ENCODE assay signal across 14 mouse cellular contexts in genomic region chr17:69105035-69105798, GRCm38 (mm10). TPM values are rescaled to one million over a fixed set of nuclear protein-coding genes. Genes with fewer than 3 reads are reported as not detected.
DNase-seq lines count a peak whose midpoint lies in the region; ATAC-seq and TF ChIP-seq lines count a peak whose summit lies in the region.
"Had no signal": no experiment of that assay in that cellular context is flagged by ENCODE, and none has a peak within 500 bp of the region (broad histone marks: within the 10 kb centered on the region; RNA-seq: fewer than 3 reads in every experiment).

No protein-coding gene starts in this region.

- no peak overlapping the region for H3K4me3 ChIP-seq in liver, adult 2 months (ENCODE audit: insufficient read depth, low read depth, low read length)
- no peak overlapping the region for H3K4me3 ChIP-seq in intestine, embryonic 14.5 days (ENCODE audit: low read depth, low read length)
- 0 out of 2 replicates have a peak overlapping the region, but pooled peaks have one; percentile 0 for H3K4me3 ChIP-seq in small intestine, adult 2 months (ENCODE audit: low read depth, low read length)
- H3K4me3 ChIP-seq: embryonic facial prominence, embryonic 13.5 days; layer of hippocampus, adult 2 months; liver, embryonic 13.5 days; neural tube, embryonic 13.5 days had no signal

- WGBS in liver, adult 2 months, result 20% methylated on average over 14 of the region's 14 CpGs
- 47% methylated on average over 14 of the region's 14 CpGs for WGBS in intestine, embryonic 14.5 days
- 18% methylated on average over 14 of the region's 14 CpGs for WGBS in small intestine, adult 2 months

- H3K27me3 ChIP-seq in liver, adult 2 months (ENCODE audit: control insufficient read depth, insufficient read depth, low read length), result no peaks in the 10 kb centered on the region
- H3K27me3 ChIP-seq in intestine, embryonic 14.5 days (replicated peaks; ENCODE audit: control insufficient read depth, insufficient read depth, low read length), result no peaks in the 10 kb centered on the region
- no peaks in the 10 kb centered on the region for H3K27me3 ChIP-seq in small intestine, adult 2 months (ENCODE audit: control insufficient read depth, insufficient read depth, low read length)
- H3K27me3 ChIP-seq: embryonic facial prominence, embryonic 13.5 days; liver, embryonic 13.5 days; neural tube, embryonic 13.5 days had no signal

- no peaks in the 10 kb centered on the region for H3K36me3 ChIP-seq in liver, adult 2 months (ENCODE audit: control insufficient read depth, insufficient read depth, low read length)
- H3K36me3 ChIP-seq in intestine, embryonic 14.5 days (ENCODE audit: control insufficient read depth, insufficient read depth, low read length), result no peaks in the 10 kb centered on the region
- no peaks in the 10 kb centered on the region for H3K36me3 ChIP-seq in small intestine, adult 2 months (ENCODE audit: control insufficient read depth, insufficient read depth, low read length)
- H3K36me3 ChIP-seq: embryonic facial prominence, embryonic 13.5 days; liver, embryonic 13.5 days; neural tube, embryonic 13.5 days had no signal

- H3K9me3 ChIP-seq in intestine, embryonic 14.5 days (ENCODE audit: control insufficient read depth, low read length), result no peaks in the 10 kb centered on the region
- H3K9me3 ChIP-seq: embryonic facial prominence, embryonic 13.5 days; liver, embryonic 13.5 days; neural tube, embryonic 13.5 days had no signal

- peak; percentile 27 for DNase-seq in liver, adult 2 months (ENCODE audit: extremely low read depth, low read depth, low spot score)
- DNase-seq in liver, result no peak
- peak; percentile 1 to 5 for DNase-seq in heart, adult 9 months (ENCODE audit: low spot score in 2 of 2)
- DNase-seq in intestine, embryonic 14.5 days (ENCODE audit: low spot score), result no peak
- no peak for DNase-seq in gastrocnemius, postnatal 10 days
- no peak for DNase-seq in left cerebral cortex, postnatal 10 days (ENCODE audit: extremely low spot score in 1 of 2, low spot score in 2 of 2)
- DNase-seq in thymus, postnatal 14 days, result no peak
- DNase-seq: liver, embryonic 13.5 days had no signal

- no peaks in the 10 kb centered on the region for H3K79me2 ChIP-seq in liver, adult 2 months (ENCODE audit: control insufficient read depth, insufficient read depth, low read length)

- intact Hi-C loops in left cerebral cortex, postnatal 10 days (cut with DNase I), result loop anchor here (2.0 to 10.0 kb wide), 2 partner anchors 222 to 1240 kb away; no protein-coding TSS in a partner anchor

- no peak for TF ChIP-seq CTCF in liver, adult 2 months (IDR thresholded peaks at IDR 0.05; ENCODE audit: low read depth, low read length)
- TF ChIP-seq CTCF in small intestine, adult 2 months (IDR thresholded peaks at IDR 0.05; ENCODE audit: extremely low read depth, insufficient read length, insufficient replicate concordance, low read depth, low read length), result no peak

- no peak overlapping the region for H3K27ac ChIP-seq in liver, adult 2 months (replicated peaks; ENCODE audit: insufficient read depth, low read depth, low read length)
- no peak overlapping the region for H3K27ac ChIP-seq in intestine, embryonic 14.5 days (ENCODE audit: low read depth)
- peak overlapping the region; percentile 95 for H3K27ac ChIP-seq in small intestine, adult 2 months (ENCODE audit: insufficient read depth, low read depth, low read length)
- H3K27ac ChIP-seq: embryonic facial prominence, embryonic 13.5 days; layer of hippocampus, adult 2 months; liver, embryonic 13.5 days; neural tube, embryonic 13.5 days had no signal

- H3K4me2 ChIP-seq in intestine, embryonic 14.5 days (ENCODE audit: low read length), result peak overlapping the region; percentile 18; the same call in 1 of the 2 replicates
- H3K4me2 ChIP-seq: embryonic facial prominence, embryonic 13.5 days; liver, embryonic 13.5 days; midbrain, embryonic 11.5 days; neural tube, embryonic 13.5 days had no signal

- peaks cover 5% of the 10 kb centered on the region for H3K4me1 ChIP-seq in liver, adult 2 months (ENCODE audit: control insufficient read depth, insufficient read depth, low read length)
- H3K4me1 ChIP-seq in intestine, embryonic 14.5 days (replicated peaks; ENCODE audit: control insufficient read depth, insufficient read depth, low read length), result no peaks in the 10 kb centered on the region
- H3K4me1 ChIP-seq in small intestine, adult 2 months (ENCODE audit: control insufficient read depth, insufficient read depth, insufficient read length, low read length), result peaks cover 16% of the 10 kb centered on the region
- H3K4me1 ChIP-seq: embryonic facial prominence, embryonic 13.5 days; liver, embryonic 13.5 days; neural tube, embryonic 13.5 days had no signal

- no peak for TF ChIP-seq POLR2A in liver, adult 2 months (IDR thresholded peaks at IDR 0.05; ENCODE audit: extremely low read depth, insufficient read depth, low read length)
- no peak for TF ChIP-seq POLR2A in small intestine, adult 2 months (IDR thresholded peaks at IDR 0.05; ENCODE audit: low read depth, low read length)

- peak; percentile 28; the same call in 1 of the 2 replicates for ATAC-seq in intestine, embryonic 14.5 days (replicated peaks; ENCODE audit: low FRiP score, low TSS enrichment, low read depth)

- no peak overlapping the region for H3K9ac ChIP-seq in liver, adult 2 months (ENCODE audit: low read depth, low read length)
- no peak overlapping the region for H3K9ac ChIP-seq in intestine, embryonic 14.5 days (ENCODE audit: low read length)
- H3K9ac ChIP-seq: embryonic facial prominence, embryonic 13.5 days; forebrain, postnatal 0 days; liver, embryonic 13.5 days; neural tube, embryonic 13.5 days had no signal

RNA-seq across cellular contexts. Expression of gene Epb41l3, which starts 29.7 kb away (rescaled TPM):
- total RNA-seq in liver, adult 2 months (2014; rRNA removed), result 2.5 and 3.6 TPM in 2 replicates
- polyA plus RNA-seq in liver, adult 2 months (2012; rRNA removed), result 0.44 and 0.69 TPM in 2 replicates
- polyA plus RNA-seq in intestine, embryonic 14.5 days (2014; fragmentation: Nextera tagmentation; extraction: Ambion mirVana), result 103 and 110 TPM in 2 replicates
- polyA plus RNA-seq in small intestine, adult 2 months (2012; rRNA removed), result 38.1 and 176 TPM in 2 replicates
- 10 to 100 TPM; 12.3 to 18.5 TPM for total RNA-seq in gastrocnemius, postnatal 10 days (2021)
- 100 to 1,000 TPM; 157 to 165 TPM for total RNA-seq in left cerebral cortex, postnatal 10 days (2021)

Comparison
In these comparisons a context has a peak if more than half of its experiments do, and no peak if none do; other contexts are left out.
1. DNase-seq: peak in liver, adult 2 months (single experiment) and heart, adult 9 months (2 of 2); none in liver (single experiment), intestine, embryonic 14.5 days (single experiment), gastrocnemius, postnatal 10 days (single experiment), left cerebral cortex, postnatal 10 days (0 of 2) and thymus, postnatal 14 days (single experiment).
2. RNA of gene Epb41l3, which starts 29.7 kb away (total RNA-seq): 157 to 165 TPM in left cerebral cortex, postnatal 10 days; 12.3 to 18.5 TPM in gastrocnemius, postnatal 10 days and 2.5 to 3.6 TPM in liver, adult 2 months; every median in the first group is over 4 times any median in the second.